Mouse (Mus musculus): ENCODE data around the gene Astn2. TPM values are rescaled to one million over a fixed set of nuclear protein-coding genes. Genes with fewer than 3 reads are reported as not detected.

Gene Astn2
- polyA plus RNA-seq, 1 experiment from 2014 or later = 0.74 TPM

- no peak for ATAC-seq (replicated peaks; ENCODE audit: insufficient number of reproducible peaks, low FRiP score, low TSS enrichment, low read depth)
- no peak for DNase-seq (ENCODE audit: low spot score)
- H3K4me3 ChIP-seq (ENCODE audit: low read depth, low read length) = no peak overlapping the region
- H3K36me3 ChIP-seq (replicated peaks; ENCODE audit: control insufficient read depth, insufficient read depth, low read depth, low read length) = no peaks in the 10 kb centered on the region
- H3K4me1 ChIP-seq (ENCODE audit: control insufficient read depth, insufficient read depth, low read length) = no peaks in the 10 kb centered on the region
- no peaks in the 10 kb centered on the region for H3K27me3 ChIP-seq (ENCODE audit: control insufficient read depth, insufficient read depth, low read length)
- H3K9me3 ChIP-seq (replicated peaks; ENCODE audit: control insufficient read depth, low read length) = no peaks in the 10 kb centered on the region
- WGBS = 94% methylated on average over 8 of the region's 8 CpGs
- no peak overlapping the region for H3K27ac ChIP-seq (replicated peaks; ENCODE audit: low read depth, low read length)
- H3K9ac ChIP-seq (replicated peaks; ENCODE audit: low read length) = no peak overlapping the region
- no peak overlapping the region for H3K4me2 ChIP-seq (ENCODE audit: low read depth, low read length)
These were observed 214.8 kb downstream of the Astn2 start for GRCm38 (mm10) chr4:66189636-66190035.

DNA sequence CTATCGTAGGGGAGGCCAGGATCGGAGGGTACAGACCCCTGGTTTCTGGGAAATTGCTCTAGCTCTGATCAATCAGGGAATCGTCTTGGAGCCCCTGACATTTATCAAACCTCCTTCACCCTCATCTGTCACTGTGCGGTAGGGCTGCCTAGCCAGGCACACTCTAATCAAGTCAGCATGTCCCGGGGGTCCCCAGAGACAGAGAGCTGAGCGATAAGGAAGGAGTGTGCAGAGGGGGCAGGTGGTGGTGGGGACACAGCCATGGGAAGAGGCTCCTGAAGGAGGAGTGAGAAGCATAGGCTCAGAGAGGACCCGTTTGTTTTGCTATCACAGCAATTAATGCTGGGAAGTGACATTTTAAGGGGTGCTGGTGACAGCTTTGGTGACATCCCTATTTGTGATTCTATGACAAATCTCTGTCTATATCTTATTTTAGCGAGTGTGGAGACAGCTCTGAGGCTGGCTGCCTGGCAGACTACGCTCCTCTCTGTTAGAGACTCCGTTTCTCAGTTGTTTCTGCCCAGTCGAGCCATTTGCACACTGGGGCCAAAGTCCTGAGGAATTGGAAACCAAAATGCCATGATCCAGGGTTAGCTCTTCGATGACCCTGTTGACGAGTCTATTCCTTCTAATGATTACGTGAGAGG lies 228.4 kb downstream of the Astn2 start:
- no peak overlapping the region for H3K4me2 ChIP-seq (ENCODE audit: low read depth, low read length)
- H3K9me3 ChIP-seq (replicated peaks; ENCODE audit: control insufficient read depth, low read length) = no peaks in the 10 kb centered on the region
- DNase-seq (ENCODE audit: low spot score) (no peak), ATAC-seq (replicated peaks; ENCODE audit: insufficient number of reproducible peaks, low FRiP score, low TSS enrichment, low read depth) (peak; percentile 75; the same call in 1 of the 2 replicates)
- no peaks in the 10 kb centered on the region for H3K36me3 ChIP-seq (replicated peaks; ENCODE audit: control insufficient read depth, insufficient read depth, low read depth, low read length)
- no peaks in the 10 kb centered on the region for H3K27me3 ChIP-seq (ENCODE audit: control insufficient read depth, insufficient read depth, low read length)
- H3K9ac ChIP-seq (replicated peaks; ENCODE audit: low read length) = no peak overlapping the region
- no peak overlapping the region for H3K4me3 ChIP-seq (ENCODE audit: low read depth, low read length)
- H3K4me1 ChIP-seq (ENCODE audit: control insufficient read depth, insufficient read depth, low read length) = no peaks in the 10 kb centered on the region; the same call in 1 of the 2 replicates
- 54% methylated on average over 14 of the region's 14 CpGs for WGBS
- no peak overlapping the region for H3K27ac ChIP-seq (replicated peaks; ENCODE audit: low read depth, low read length)

- Histone ChIP-seq H3K4me3 (ENCODE audit: low read depth, low read length) (no peak overlapping the region), H3K4me1 (ENCODE audit: control insufficient read depth, insufficient read depth, low read length) (no peaks in the 10 kb centered on the region; the same call in 1 of the 2 replicates), H3K9ac (replicated peaks; ENCODE audit: low read length) (no peak overlapping the region), H3K27ac (replicated peaks; ENCODE audit: low read depth, low read length) (no peak overlapping the region), H3K36me3 (replicated peaks; ENCODE audit: control insufficient read depth, insufficient read depth, low read depth, low read length) (no peaks in the 10 kb centered on the region), H3K27me3 (ENCODE audit: control insufficient read depth, insufficient read depth, low read length) (no peaks in the 10 kb centered on the region), H3K9me3 (replicated peaks; ENCODE audit: control insufficient read depth, low read length) (no peaks in the 10 kb centered on the region), H3K4me2 (ENCODE audit: low read depth, low read length) (no peak overlapping the region)
- DNase-seq (ENCODE audit: low spot score) (no peak), ATAC-seq (replicated peaks; ENCODE audit: insufficient number of reproducible peaks, low FRiP score, low TSS enrichment, low read depth) (peak; percentile 42; the same call in 1 of the 2 replicates)
- 66% methylated on average over 5 of the region's 5 CpGs for WGBS
These were observed 232.8 kb downstream of the Astn2 start for GRCm38 (mm10) chr4:66171583-66171982.

DNA sequence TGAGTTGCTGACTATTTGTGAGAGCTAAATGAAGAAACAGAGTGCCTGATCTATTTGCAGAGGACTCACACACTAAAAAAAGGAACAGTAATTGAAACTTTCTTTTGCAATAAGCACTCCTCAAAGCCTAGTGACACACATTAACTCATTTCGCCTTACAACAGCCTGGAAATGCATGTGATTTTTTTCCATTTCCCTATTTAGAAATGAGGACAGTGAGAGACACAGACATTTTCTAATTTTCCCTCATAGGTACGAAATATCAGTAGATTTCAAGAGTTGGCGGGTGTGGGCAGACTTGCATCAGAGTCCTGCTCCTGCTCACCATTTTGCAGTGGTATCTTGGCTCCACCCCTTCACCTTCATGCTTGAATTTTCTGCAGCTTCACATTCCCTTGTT lies 233.6 kb downstream of the Astn2 start:
- no peaks in the 10 kb centered on the region for H3K9me3 ChIP-seq (replicated peaks; ENCODE audit: control insufficient read depth, low read length)
- no peaks in the 10 kb centered on the region for H3K27me3 ChIP-seq (ENCODE audit: control insufficient read depth, insufficient read depth, low read length)
- ATAC-seq (replicated peaks; ENCODE audit: insufficient number of reproducible peaks, low FRiP score, low TSS enrichment, low read depth) = no peak
- H3K4me2 ChIP-seq (ENCODE audit: low read depth, low read length) = no peak overlapping the region
- no peak overlapping the region for H3K4me3 ChIP-seq (ENCODE audit: low read depth, low read length)
- no peak for DNase-seq (ENCODE audit: low spot score)
- H3K36me3 ChIP-seq (replicated peaks; ENCODE audit: control insufficient read depth, insufficient read depth, low read depth, low read length) = no peaks in the 10 kb centered on the region
- H3K9ac ChIP-seq (replicated peaks; ENCODE audit: low read length) = no peak overlapping the region
- no peaks in the 10 kb centered on the region; the same call in 1 of the 2 replicates for H3K4me1 ChIP-seq (ENCODE audit: control insufficient read depth, insufficient read depth, low read length)
- 90% methylated on average over 3 of the region's 3 CpGs for WGBS
- H3K27ac ChIP-seq (replicated peaks; ENCODE audit: low read depth, low read length) = no peak overlapping the region

GRCm38 (mm10) chr4:66169485-66169884 lies 234.9 kb downstream of the Astn2 start:
- DNase-seq (ENCODE audit: low spot score) (no peak), ATAC-seq (replicated peaks; ENCODE audit: insufficient number of reproducible peaks, low FRiP score, low TSS enrichment, low read depth) (no peak)
- Histone ChIP-seq H3K9ac (replicated peaks; ENCODE audit: low read length) (no peak overlapping the region), H3K27me3 (ENCODE audit: control insufficient read depth, insufficient read depth, low read length) (no peaks in the 10 kb centered on the region), H3K27ac (replicated peaks; ENCODE audit: low read depth, low read length) (no peak overlapping the region), H3K4me3 (ENCODE audit: low read depth, low read length) (no peak overlapping the region), H3K36me3 (replicated peaks; ENCODE audit: control insufficient read depth, insufficient read depth, low read depth, low read length) (no peaks in the 10 kb centered on the region), H3K4me1 (ENCODE audit: control insufficient read depth, insufficient read depth, low read length) (no peaks in the 10 kb centered on the region), H3K4me2 (ENCODE audit: low read depth, low read length) (no peak overlapping the region), H3K9me3 (replicated peaks; ENCODE audit: control insufficient read depth, low read length) (no peaks in the 10 kb centered on the region)
- 75% methylated on average over 2 of the region's 2 CpGs for WGBS

DNA sequence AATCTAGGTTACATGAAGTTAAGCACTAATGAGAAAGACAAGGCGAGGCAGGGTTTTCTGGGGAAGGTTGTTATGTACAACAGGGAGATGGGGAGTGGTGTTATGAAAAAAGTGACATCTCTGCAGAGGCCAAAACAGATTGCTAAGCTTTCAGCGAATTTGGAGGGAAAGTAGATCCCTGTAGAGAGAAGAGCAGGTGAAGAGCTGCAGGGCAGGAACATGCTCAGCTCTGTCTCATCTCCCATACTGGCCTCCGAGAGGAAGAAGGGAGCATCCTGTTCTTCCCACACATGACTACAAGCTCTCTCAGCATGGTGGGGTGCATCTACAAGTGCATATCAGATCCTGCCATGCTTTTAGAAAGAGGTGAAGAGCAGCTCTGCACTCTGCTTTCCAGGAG lies 245.7 kb downstream of the Astn2 start:
- no peaks in the 10 kb centered on the region for H3K9me3 ChIP-seq (replicated peaks; ENCODE audit: control insufficient read depth, low read length)
- H3K9ac ChIP-seq (replicated peaks; ENCODE audit: low read length) = no peak overlapping the region
- no peak overlapping the region for H3K4me3 ChIP-seq (ENCODE audit: low read depth, low read length)
- H3K4me1 ChIP-seq (ENCODE audit: control insufficient read depth, insufficient read depth, low read length) = no peaks in the 10 kb centered on the region
- H3K4me2 ChIP-seq (ENCODE audit: low read depth, low read length) = no peak overlapping the region
- H3K27me3 ChIP-seq (ENCODE audit: control insufficient read depth, insufficient read depth, low read length) = no peaks in the 10 kb centered on the region
- no peak for ATAC-seq (replicated peaks; ENCODE audit: insufficient number of reproducible peaks, low FRiP score, low TSS enrichment, low read depth)
- H3K27ac ChIP-seq (replicated peaks; ENCODE audit: low read depth, low read length) = no peak overlapping the region
- 71% methylated on average over 3 of the region's 3 CpGs for WGBS
- DNase-seq (ENCODE audit: low spot score) = no peak
- no peaks in the 10 kb centered on the region for H3K36me3 ChIP-seq (replicated peaks; ENCODE audit: control insufficient read depth, insufficient read depth, low read depth, low read length)

DNA sequence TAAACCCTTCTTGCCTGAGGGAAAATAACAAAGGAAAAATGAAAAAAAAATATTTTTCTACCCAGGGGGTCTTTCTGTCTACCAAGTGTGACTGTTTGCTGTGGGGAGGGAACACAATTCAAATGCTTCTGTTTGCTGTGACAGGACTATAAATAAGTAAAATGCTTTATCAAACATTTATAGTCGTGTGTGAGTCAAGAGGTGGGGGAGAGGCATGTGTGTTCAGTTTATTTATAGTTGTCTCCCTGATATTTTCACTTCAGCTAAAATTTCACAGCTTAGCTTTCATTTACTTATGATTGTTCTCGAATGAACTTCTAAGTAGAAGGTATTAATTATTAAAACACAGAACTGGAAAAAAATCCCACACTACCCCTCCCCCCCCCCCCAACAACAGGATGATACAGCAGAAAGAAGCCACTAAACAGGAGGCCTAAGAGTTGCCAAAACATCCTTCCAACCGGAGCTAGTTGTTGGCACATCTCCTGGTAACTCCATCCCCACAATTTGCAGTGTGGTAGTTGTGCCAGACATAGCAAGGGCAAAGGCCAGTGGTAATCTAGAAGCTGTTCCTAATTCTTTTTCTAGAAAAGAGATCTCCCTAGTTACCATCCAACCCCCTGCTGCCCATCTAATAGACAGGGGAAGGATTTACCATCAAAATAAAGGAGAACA lies 246.8 kb downstream of the Astn2 start:
- Histone ChIP-seq H3K9me3 (replicated peaks; ENCODE audit: control insufficient read depth, low read length) (no peaks in the 10 kb centered on the region), H3K36me3 (replicated peaks; ENCODE audit: control insufficient read depth, insufficient read depth, low read depth, low read length) (no peaks in the 10 kb centered on the region), H3K4me2 (ENCODE audit: low read depth, low read length) (no peak overlapping the region), H3K4me3 (ENCODE audit: low read depth, low read length) (no peak overlapping the region), H3K27ac (replicated peaks; ENCODE audit: low read depth, low read length) (no peak overlapping the region), H3K27me3 (ENCODE audit: control insufficient read depth, insufficient read depth, low read length) (no peaks in the 10 kb centered on the region), H3K4me1 (ENCODE audit: control insufficient read depth, insufficient read depth, low read length) (no peaks in the 10 kb centered on the region), H3K9ac (replicated peaks; ENCODE audit: low read length) (no peak overlapping the region)
- ATAC-seq (replicated peaks; ENCODE audit: insufficient number of reproducible peaks, low FRiP score, low TSS enrichment, low read depth) (no peak), DNase-seq (ENCODE audit: low spot score) (no peak)
- WGBS = 60% methylated on average over 3 of the region's 3 CpGs

DNA sequence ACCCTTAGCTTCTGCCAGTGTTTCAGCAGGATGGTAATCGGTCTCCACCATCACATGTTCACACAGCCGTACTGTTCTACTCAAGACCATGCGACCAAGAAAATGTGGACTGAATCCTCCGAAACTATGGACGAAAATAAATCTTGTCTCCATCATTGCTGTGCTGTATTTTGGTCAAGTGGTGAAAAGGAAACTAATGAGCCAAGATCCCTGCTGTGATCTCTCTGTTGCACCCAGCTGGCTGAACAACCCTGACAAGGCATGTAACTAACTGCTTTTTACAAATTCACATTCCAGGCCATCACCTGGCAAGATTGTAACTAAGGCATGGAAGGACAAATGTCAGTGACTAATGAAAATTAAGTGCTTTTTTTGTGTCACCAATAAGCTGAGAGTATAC lies 257.9 kb downstream of the Astn2 start:
- H3K9ac ChIP-seq (replicated peaks; ENCODE audit: low read length) = no peak overlapping the region
- no peak overlapping the region for H3K4me2 ChIP-seq (ENCODE audit: low read depth, low read length)
- WGBS = 93% methylated on average over 5 of the region's 5 CpGs
- no peak overlapping the region for H3K27ac ChIP-seq (replicated peaks; ENCODE audit: low read depth, low read length)
- no peak for DNase-seq (ENCODE audit: low spot score)
- no peaks in the 10 kb centered on the region for H3K27me3 ChIP-seq (ENCODE audit: control insufficient read depth, insufficient read depth, low read length)
- H3K36me3 ChIP-seq (replicated peaks; ENCODE audit: control insufficient read depth, insufficient read depth, low read depth, low read length) = no peaks in the 10 kb centered on the region
- no peak for ATAC-seq (replicated peaks; ENCODE audit: insufficient number of reproducible peaks, low FRiP score, low TSS enrichment, low read depth)
- no peak overlapping the region for H3K4me3 ChIP-seq (ENCODE audit: low read depth, low read length)
- no peaks in the 10 kb centered on the region for H3K9me3 ChIP-seq (replicated peaks; ENCODE audit: control insufficient read depth, low read length)
- no peaks in the 10 kb centered on the region for H3K4me1 ChIP-seq (ENCODE audit: control insufficient read depth, insufficient read depth, low read length)
